Mouse (Mus musculus) 3134 (cell line): ENCODE results near the gene Mroh8.
"Not testable (repeated sequence)": the region's sequence is repeated elsewhere in the genome, so short reads cannot be mapped to it uniquely, and the experiment has no call there.

Source experiments
- DNase-seq: peaks from one replicate; pipeline ENCODE4 v3.0.0-alpha.2; 2011; ENCODE audit warnings: low spot score; ENCODE audit not compliant: insufficient read length; ENCODE audit errors: extremely low read depth

The Mroh8 gene

GRCm38 (mm10) chr2:157292093-157292492 is 12.7 kb upstream of the Mroh8 start:
- no peak for DNase-seq

- no peak for DNase-seq
Measured at GRCm38 (mm10) chr2:157288996-157289395, 9.6 kb upstream of the Mroh8 start.

GRCm38 (mm10) chr2:157287542-157287941 is 8.2 kb upstream of the Mroh8 start:
- no peak for DNase-seq

GRCm38 (mm10) chr2:157283321-157283720 is 4.0 kb upstream of the Mroh8 start:
- DNase-seq, result no peak

- peak; percentile 96 for DNase-seq
Measured at GRCm38 (mm10) chr2:157278717-157279415, 483 bp downstream of the Mroh8 start, which contains the start of gene Rpn2. Gene Rpn2 (plus strand): TSS chr2:157279017.

- DNase-seq, result no peak
Measured at GRCm38 (mm10) chr2:157263832-157264231, 15.5 kb downstream of the Mroh8 start.

- DNase-seq, result no peak
Measured at GRCm38 (mm10) chr2:157263101-157263500, 16.2 kb downstream of the Mroh8 start.

GRCm38 (mm10) chr2:157262506-157262905 is 16.8 kb downstream of the Mroh8 start:
- no peak for DNase-seq

GRCm38 (mm10) chr2:157261930-157262329 is 17.4 kb downstream of the Mroh8 start:
- DNase-seq, result no peak

GRCm38 (mm10) chr2:157259720-157260119 is 19.6 kb downstream of the Mroh8 start:
- DNase-seq, result no peak

GRCm38 (mm10) chr2:157248111-157248510 is 31.2 kb downstream of the Mroh8 start:
- no peak for DNase-seq

- DNase-seq, result no peak
Measured at GRCm38 (mm10) chr2:157245603-157246002, 33.7 kb downstream of the Mroh8 start.

- peak; percentile 11 for DNase-seq
Measured at GRCm38 (mm10) chr2:157245001-157245400, 34.3 kb downstream of the Mroh8 start.

- DNase-seq, result no peak
Measured at GRCm38 (mm10) chr2:157235946-157236345, 43.4 kb downstream of the Mroh8 start.

GRCm38 (mm10) chr2:157221916-157222315 is 57.4 kb downstream of the Mroh8 start:
- not testable (repeated sequence) for DNase-seq

GRCm38 (mm10) chr2:157220108-157220507 is 59.2 kb downstream of the Mroh8 start:
- DNase-seq, result no peak

- DNase-seq, result no peak
Measured at GRCm38 (mm10) chr2:157211731-157212130, 67.6 kb downstream of the Mroh8 start.

GRCm38 (mm10) chr2:157204366-157205218 is 74.8 kb downstream of the Mroh8 start, which contains the start of gene Rbl1:
Gene Rbl1 (minus strand): TSS chr2:157204534.
- DNase-seq, result peak; percentile 97

- no peak for DNase-seq
Measured at GRCm38 (mm10) chr2:157203459-157204365, 75.6 kb downstream of the Mroh8 start.

GRCm38 (mm10) chr2:157203026-157203425 is 76.3 kb downstream of the Mroh8 start:
- no peak for DNase-seq

GRCm38 (mm10) chr2:157202361-157202760 is 77.0 kb downstream of the Mroh8 start:
- no peak for DNase-seq
